Mouse (Mus musculus) left cerebral cortex, postnatal 25 days (tissue): ENCODE measurements at regions not wholly inside any gene's neighbourhood (a gene's known extent, or its start where the extent isn't known, plus 50 kb on each side); places are given as distances from the start of the nearest gene placed in this dataset.

Source experiments
- DNase-seq, 2 experiments: peaks; one replicate each; pipeline ENCODE4 v3.0.0; 2022; ENCODE audit warnings: low spot score in 2 of 2, mixed read lengths in 1 of 2
- intact Hi-C: fragments of 180-260 bp; cut with DNase I; formaldehyde crosslinking; loops from one replicate; pipeline ENCODE4 v1.15.1; 2025

GRCm38 (mm10) chr6:16999451-17000139 is 65.4 kb upstream of the Tes start:
- intact Hi-C loops: loop anchor here (10.0 kb wide), 2 partner anchors 685 to 1585 kb away; no protein-coding TSS in a partner anchor
- peak in 1 of 2 experiments; percentile 35 for DNase-seq

GRCm38 (mm10) chr6:16995495-16995936 is 69.4 kb upstream of the Tes start:
- intact Hi-C loops: loop anchor here (1.0 to 10.0 kb wide), 3 partner anchors 92 to 1581 kb away; no protein-coding TSS in a partner anchor
- DNase-seq: no peak

GRCm38 (mm10) chr6:16994711-16995110 is 70.2 kb upstream of the Tes start:
- intact Hi-C loops: loop anchor here (1.0 to 10.0 kb wide), 3 partner anchors 93 to 1580 kb away; no protein-coding TSS in a partner anchor
- DNase-seq: peak in 1 of 2 experiments; percentile 39

- no peak for DNase-seq
- intact Hi-C loops: loop anchor here (10.0 kb wide), 2 partner anchors 677 to 1577 kb away; no protein-coding TSS in a partner anchor
Measured at GRCm38 (mm10) chr6:16991996-16992591, 72.9 kb upstream of the Tes start.

GRCm38 (mm10) chr6:16978206-16978505 is 79.9 kb upstream of the Tfec start:
- peak in 1 of 2 experiments; percentile 28 for DNase-seq
- intact Hi-C loops: loop anchor here (5.0 to 10.0 kb wide), 2 partner anchors 181 to 1783 kb away; no protein-coding TSS in a partner anchor

GRCm38 (mm10) chr6:16977392-16978205 is 79.4 kb upstream of the Tfec start:
- no peak for DNase-seq
- intact Hi-C loops: loop anchor here (5.0 to 10.0 kb wide), 2 partner anchors 180 to 1783 kb away; no protein-coding TSS in a partner anchor

- no peak for DNase-seq
- intact Hi-C loops: no loop called here
Measured at GRCm38 (mm10) chr6:16965658-16966057, 67.4 kb upstream of the Tfec start.

- intact Hi-C loops: no loop called here
- DNase-seq: no peak
Measured at GRCm38 (mm10) chr6:16964362-16964761, 66.1 kb upstream of the Tfec start.

GRCm38 (mm10) chr6:16963958-16964357 is 65.7 kb upstream of the Tfec start:
- DNase-seq: no peak
- intact Hi-C loops: no loop called here

GRCm38 (mm10) chr6:16958102-16958501 is 59.9 kb upstream of the Tfec start:
- intact Hi-C loops: no loop called here
- no peak for DNase-seq

- intact Hi-C loops: no loop called here
- DNase-seq: peak; percentile 16 to 61
Measured at GRCm38 (mm10) chr6:16956771-16957435, 58.7 kb upstream of the Tfec start.
